Mouse (Mus musculus) intestine, postnatal 0 days (tissue): ENCODE data around the gene Glmp. TPM values are rescaled to one million over a fixed set of nuclear protein-coding genes. Genes with fewer than 3 reads are reported as not detected.
A peak's percentile ranks its signal among the peaks of the same experiment; 100 is the strongest.

Experiments
- ATAC-seq: fragments of 200-750 bp; cut with Nextera tagmentation; 2 replicates; pipeline ENCODE4 v1.8.0; 2017; ENCODE audit warnings: mild to moderate bottlenecking, moderate TSS enrichment, moderate library complexity
- H3K27ac ChIP-seq: fragments of 300-500 bp; sonication (generic); 2 replicates; pipeline ENCODE4 v1.5.1; 2014; ENCODE audit warnings: mild to moderate bottlenecking, low read depth, low read length, moderate library complexity
- H3K27me3 ChIP-seq: fragments of 300-500 bp; sonication (generic); replicated peaks from 2 replicates; pipeline ENCODE4 v1.6.1; 2014; ENCODE audit warnings: low read length, mixed read lengths; ENCODE audit not compliant: control insufficient read depth, insufficient read depth
- H3K36me3 ChIP-seq: fragments of 300-500 bp; sonication (generic); 2 replicates; pipeline ENCODE4 v1.6.1; 2014; ENCODE audit warnings: mild to moderate bottlenecking, moderate library complexity; ENCODE audit not compliant: control insufficient read depth, insufficient read depth
- H3K4me1 ChIP-seq: fragments of 300-500 bp; sonication (generic); replicated peaks from 2 replicates; pipeline ENCODE4 v1.6.1; 2014; ENCODE audit warnings: antibody characterized with exemption, low read length, mixed read lengths; ENCODE audit not compliant: control insufficient read depth, insufficient read depth
- H3K4me2 ChIP-seq: fragments of 300-500 bp; sonication (generic); replicated peaks from 2 replicates; pipeline ENCODE4 v1.6.1; 2014; ENCODE audit warnings: low read depth, mild to moderate bottlenecking, moderate library complexity
- H3K4me3 ChIP-seq: fragments of 300-500 bp; sonication (generic); 2 replicates; pipeline ENCODE4 v1.5.1; 2014; ENCODE audit warnings: low read depth, low read length
- H3K9ac ChIP-seq: fragments of 300-500 bp; sonication (generic); 2 replicates; pipeline ENCODE4 v1.6.1; 2014; ENCODE audit warnings: mild to moderate bottlenecking, low read depth, low read length
- H3K9me3 ChIP-seq: fragments of 300-500 bp; sonication (generic); 2 replicates; pipeline ENCODE4 v1.6.1; 2016; ENCODE audit warnings: mixed run types; ENCODE audit not compliant: control insufficient read depth
- CTCF ChIP-seq: sonication (generic); IDR thresholded peaks from 2 replicates; pipeline ENCODE4 v1.5.1; 2016; ENCODE audit warnings: low read depth, mild to moderate bottlenecking, control low read depth, antibody characterized with exemption, moderate library complexity
- WGBS: fragments of 180-500 bp; shearing (Covaris S2); extraction: QIAGEN DNeasy Blood & Tissue Kit; methylation state at CpG from one replicate; pipeline ENCODE4 v1.1.7; 2014; 5-methylcytosine and 5-hydroxymethylcytosine counted together
- polyA plus RNA-seq: library from polyadenylated mRNA; unstranded; fragments of >200 nt; fragmentation: Nextera tagmentation; extraction: Ambion mirVana; gene quantifications from 2 replicates; pipeline ENCODE4 v1.2.1, GENCODE M21; 2015

Gene Glmp
- polyA plus RNA-seq, 1 experiment from 2014 or later: 589 TPM

- H3K9me3 ChIP-seq: no peaks in the 10 kb centered on the region
- H3K9ac ChIP-seq: no peak overlapping the region
- no peaks in the 10 kb centered on the region for H3K4me1 ChIP-seq
- no peak overlapping the region for H3K4me2 ChIP-seq
- no peak for TF ChIP-seq CTCF
- no peak for ATAC-seq
- H3K27ac ChIP-seq: no peak overlapping the region
- H3K4me3 ChIP-seq: no peak overlapping the region
- H3K36me3 ChIP-seq: peaks cover 100% of the 10 kb centered on the region
- no peaks in the 10 kb centered on the region for H3K27me3 ChIP-seq
- WGBS: 80% methylated on average over 9 of the region's 9 CpGs
Measured at GRCm38 (mm10) chr3:88352907-88353306, 28.1 kb downstream of the Glmp start.

- H3K27ac ChIP-seq: no peak overlapping the region
- H3K36me3 ChIP-seq: peaks cover 100% of the 10 kb centered on the region
- no peak for ATAC-seq
- H3K27me3 ChIP-seq: no peaks in the 10 kb centered on the region
- H3K9ac ChIP-seq: no peak overlapping the region
- no peak overlapping the region for H3K4me3 ChIP-seq
- no peaks in the 10 kb centered on the region for H3K9me3 ChIP-seq
- H3K4me2 ChIP-seq: no peak overlapping the region
- TF ChIP-seq CTCF: peak; percentile 27; the same call in 1 of the 2 replicates
- H3K4me1 ChIP-seq: no peaks in the 10 kb centered on the region
- 92% methylated on average over 8 of the region's 8 CpGs for WGBS
Measured at GRCm38 (mm10) chr3:88354396-88355165, 29.8 kb downstream of the Glmp start.

DNA sequence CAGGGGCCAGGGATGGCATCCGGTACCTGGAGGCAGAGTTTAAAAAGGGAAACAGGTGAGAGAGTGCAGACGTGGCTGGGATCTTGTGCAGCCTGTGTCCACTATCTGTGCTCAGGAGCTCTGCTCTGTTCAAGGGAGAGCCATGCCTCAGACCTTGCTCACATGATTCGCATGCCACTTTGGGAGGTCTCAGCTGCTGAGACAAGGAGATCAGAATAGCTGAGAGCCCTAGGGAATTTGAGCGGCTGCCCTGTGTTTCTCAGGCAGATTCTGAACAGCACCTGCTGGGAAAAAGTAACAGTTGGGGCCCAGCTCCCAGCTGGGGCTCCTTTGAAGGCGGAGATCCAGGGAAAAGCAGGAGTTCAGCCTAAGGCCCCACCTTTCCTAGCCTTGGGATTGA lies 34.8 kb downstream of the Glmp start:
- H3K4me3 ChIP-seq: no peak overlapping the region
- ATAC-seq: no peak
- peaks cover 81% of the 10 kb centered on the region for H3K36me3 ChIP-seq
- H3K27me3 ChIP-seq: peaks cover 7% of the 10 kb centered on the region; the same call in 1 of the 2 replicates
- H3K9me3 ChIP-seq: no peaks in the 10 kb centered on the region
- H3K4me1 ChIP-seq: no peaks in the 10 kb centered on the region
- no peak overlapping the region for H3K27ac ChIP-seq
- 79% methylated on average over 5 of the region's 5 CpGs for WGBS
- H3K9ac ChIP-seq: no peak overlapping the region
- TF ChIP-seq CTCF: no peak
- no peak overlapping the region for H3K4me2 ChIP-seq

GRCm38 (mm10) chr3:88359989-88360388 lies 35.2 kb downstream of the Glmp start:
- H3K9me3 ChIP-seq: no peaks in the 10 kb centered on the region
- no peaks in the 10 kb centered on the region for H3K4me1 ChIP-seq
- no peak for TF ChIP-seq CTCF
- H3K4me2 ChIP-seq: no peak overlapping the region
- WGBS: 72% methylated on average over 3 of the region's 3 CpGs
- H3K27me3 ChIP-seq: peaks cover 11% of the 10 kb centered on the region; the same call in 1 of the 2 replicates
- H3K9ac ChIP-seq: no peak overlapping the region
- no peak overlapping the region for H3K27ac ChIP-seq
- no peak overlapping the region for H3K4me3 ChIP-seq
- no peak for ATAC-seq
- peaks cover 77% of the 10 kb centered on the region for H3K36me3 ChIP-seq

DNA sequence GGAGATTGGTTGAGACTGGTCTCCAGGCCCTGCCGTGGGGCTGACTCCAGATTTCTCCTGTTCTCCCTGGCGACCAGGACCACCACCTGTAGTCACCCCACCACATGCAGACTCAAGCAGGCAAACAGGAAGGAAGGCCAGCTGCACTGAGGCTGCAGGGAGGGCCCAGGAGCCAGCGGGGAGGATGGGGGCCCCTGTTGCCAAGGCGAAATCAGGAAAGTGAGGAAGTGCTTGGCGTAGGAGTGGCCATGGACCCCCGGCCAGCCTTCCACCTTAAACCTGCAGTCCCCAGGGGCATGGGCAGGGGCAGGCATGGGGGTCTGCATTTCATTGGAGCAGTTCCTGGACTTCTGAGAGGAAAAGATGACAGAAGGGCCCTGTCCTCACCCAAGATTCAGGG lies 36.3 kb downstream of the Glmp start:
- no peaks in the 10 kb centered on the region for H3K9me3 ChIP-seq
- ATAC-seq: no peak
- peaks cover 66% of the 10 kb centered on the region for H3K36me3 ChIP-seq
- peaks cover 19% of the 10 kb centered on the region for H3K27me3 ChIP-seq
- no peak for TF ChIP-seq CTCF
- 68% methylated on average over 6 of the region's 6 CpGs for WGBS
- no peak overlapping the region for H3K27ac ChIP-seq
- H3K4me1 ChIP-seq: no peaks in the 10 kb centered on the region
- no peak overlapping the region for H3K9ac ChIP-seq
- no peak overlapping the region for H3K4me2 ChIP-seq
- no peak overlapping the region for H3K4me3 ChIP-seq

- Histone ChIP-seq H3K4me3 (no peak overlapping the region), H3K9me3 (no peaks in the 10 kb centered on the region), H3K27ac (no peak overlapping the region), H3K36me3 (peaks cover 59% of the 10 kb centered on the region), H3K4me1 (no peaks in the 10 kb centered on the region), H3K27me3 (peaks cover 21% of the 10 kb centered on the region), H3K4me2 (no peak overlapping the region), H3K9ac (no peak overlapping the region)
- WGBS: 90% methylated on average over 2 of the region's 2 CpGs
- no peak for ATAC-seq
- TF ChIP-seq CTCF: no peak
Measured at GRCm38 (mm10) chr3:88361612-88362313, 36.9 kb downstream of the Glmp start.
